Mouse (Mus musculus): ENCODE data around the gene Krtap10-4.
"Not testable (repeated sequence)": the region's sequence is repeated elsewhere in the genome, so short reads cannot be mapped to it uniquely, and the experiment has no call there.

The Krtap10-4 gene

GRCm38 (mm10) chr10:77794976-77795375 is 31.9 kb downstream of the Krtap10-4 start, which contains the start of gene Gm9639:
Gene Gm9639, minus strand, starts transcription at chr10:77795076.
- in situ Hi-C loops (cut with MboI, MseI), result no loop called here

- in situ Hi-C loops (cut with MboI, MseI), result no loop called here
These were observed 38.3 kb downstream of the Krtap10-4 start for GRCm38 (mm10) chr10:77788621-77789020.

- in situ Hi-C loops (cut with MboI, MseI), result not testable (repeated sequence)
These were observed 39.0 kb downstream of the Krtap10-4 start, which contains the start of gene Gm7137 for GRCm38 (mm10) chr10:77787876-77788275. Gene Gm7137, minus strand, starts transcription at chr10:77788200.

GRCm38 (mm10) chr10:77783396-77783795 is 43.5 kb downstream of the Krtap10-4 start:
- in situ Hi-C loops (cut with MboI, MseI), result not testable (repeated sequence)

- in situ Hi-C loops (cut with MboI, MseI), result not testable (repeated sequence)
These were observed 44.5 kb downstream of the Krtap10-4 start, which contains the start of gene Gm3250 for GRCm38 (mm10) chr10:77782442-77782841. Gene Gm3250, minus strand, starts transcription at chr10:77782542.

- in situ Hi-C loops (cut with MboI, MseI), result not testable (repeated sequence)
These were observed 50.1 kb downstream of the Krtap10-4 start, which contains the start of gene Gm7138 for GRCm38 (mm10) chr10:77776844-77777243. Gene Gm7138, minus strand, starts transcription at chr10:77776944.
